Mouse (Mus musculus) hindbrain, embryonic 12.5 days (tissue): ENCODE data around the gene Slc9a2. TPM values are rescaled to one million over a fixed set of nuclear protein-coding genes. Genes with fewer than 3 reads are reported as not detected.
"Not testable (repeated sequence)": the region's sequence is repeated elsewhere in the genome, so short reads cannot be mapped to it uniquely, and the experiment has no call there.

Source experiments
- ATAC-seq: fragments of 200-750 bp; cut with Nextera tagmentation; 2 replicates; pipeline ENCODE4 v1.8.0; 2017; ENCODE audit warnings: moderate TSS enrichment; ENCODE audit not compliant: low FRiP score
- H3K27ac ChIP-seq: fragments of 300-500 bp; sonication (generic); 2 replicates; pipeline ENCODE4 v1.5.1; 2016; ENCODE audit warnings: mild to moderate bottlenecking
- H3K27me3 ChIP-seq: fragments of 300-500 bp; sonication (generic); 2 replicates; pipeline ENCODE4 v1.6.1; 2016; ENCODE audit warnings: mild to moderate bottlenecking
- H3K36me3 ChIP-seq: fragments of 300-500 bp; sonication (generic); 2 replicates; pipeline ENCODE4 v1.6.1; 2016; ENCODE audit warnings: mild to moderate bottlenecking
- H3K4me1 ChIP-seq: fragments of 300-500 bp; sonication (generic); 2 replicates; pipeline ENCODE4 v1.6.1; 2016
- H3K4me2 ChIP-seq: fragments of 300-500 bp; sonication (generic); replicated peaks from 2 replicates; pipeline ENCODE4 v1.6.1; 2016; ENCODE audit warnings: mild to moderate bottlenecking
- H3K4me3 ChIP-seq: fragments of 300-500 bp; sonication (generic); 2 replicates; pipeline ENCODE4 v1.5.1; 2016; ENCODE audit warnings: mild to moderate bottlenecking
- H3K9ac ChIP-seq: fragments of 300-500 bp; sonication (generic); 2 replicates; pipeline ENCODE4 v1.6.1; 2016; ENCODE audit warnings: mild to moderate bottlenecking, moderate library complexity
- H3K9me3 ChIP-seq: fragments of 300-500 bp; sonication (generic); replicated peaks from 2 replicates; pipeline ENCODE4 v1.6.1; 2016; ENCODE audit warnings: mild to moderate bottlenecking
- WGBS: fragments of 180-500 bp; shearing (Covaris S2); methylation state at CpG from one replicate; pipeline ENCODE4 v1.1.7; 2016; 5-methylcytosine and 5-hydroxymethylcytosine counted together
- polyA plus RNA-seq: library from polyadenylated mRNA; unstranded; fragments of >200 nt; fragmentation: Nextera tagmentation; extraction: Ambion mirVana; gene quantifications from 2 replicates; pipeline ENCODE4 v1.2.1, GENCODE M21; 2016

The Slc9a2 gene
- polyA plus RNA-seq, 1 experiment from 2014 or later: 0.13 TPM

- Histone ChIP-seq H3K4me2 (no peak overlapping the region), H3K36me3 (no peaks in the 10 kb centered on the region), H3K4me3 (no peak overlapping the region), H3K9me3 (no peaks in the 10 kb centered on the region), H3K4me1 (no peaks in the 10 kb centered on the region), H3K27me3 (no peaks in the 10 kb centered on the region), H3K9ac (no peak overlapping the region), H3K27ac (no peak overlapping the region)
- ATAC-seq: no peak
- 96% methylated on average over 1 of the region's 1 CpGs for WGBS
Observed at GRCm38 (mm10) chr1:40728636-40729035, 48.3 kb downstream of the Slc9a2 start.

- no peak for ATAC-seq
- no peaks in the 10 kb centered on the region for H3K36me3 ChIP-seq
- WGBS: 77% methylated on average over 8 of the region's 8 CpGs
- H3K4me1 ChIP-seq: no peaks in the 10 kb centered on the region
- H3K9ac ChIP-seq: no peak overlapping the region
- H3K27me3 ChIP-seq: no peaks in the 10 kb centered on the region
- no peak overlapping the region for H3K4me3 ChIP-seq
- H3K27ac ChIP-seq: no peak overlapping the region
- H3K4me2 ChIP-seq: no peak overlapping the region
- no peaks in the 10 kb centered on the region for H3K9me3 ChIP-seq
Observed at GRCm38 (mm10) chr1:40737671-40738070, 57.3 kb downstream of the Slc9a2 start.

- not testable (repeated sequence) for H3K36me3 ChIP-seq, H3K9ac ChIP-seq, H3K27me3 ChIP-seq, ATAC-seq, H3K4me2 ChIP-seq, H3K27ac ChIP-seq, H3K4me1 ChIP-seq, H3K4me3 ChIP-seq, H3K9me3 ChIP-seq
- 95% methylated on average over 9 of the region's 9 CpGs for WGBS
Observed at GRCm38 (mm10) chr1:40738246-40738645, 57.9 kb downstream of the Slc9a2 start.

GRCm38 (mm10) chr1:40740739-40741138 lies 60.4 kb downstream of the Slc9a2 start:
- no peaks in the 10 kb centered on the region for H3K9me3 ChIP-seq
- no peaks in the 10 kb centered on the region for H3K4me1 ChIP-seq
- no peak overlapping the region for H3K27ac ChIP-seq
- H3K27me3 ChIP-seq: no peaks in the 10 kb centered on the region
- H3K4me3 ChIP-seq: no peak overlapping the region
- H3K9ac ChIP-seq: no peak overlapping the region
- ATAC-seq: no peak
- no peaks in the 10 kb centered on the region for H3K36me3 ChIP-seq
- 82% methylated on average over 2 of the region's 2 CpGs for WGBS
- no peak overlapping the region for H3K4me2 ChIP-seq

- Histone ChIP-seq H3K36me3 (no peaks in the 10 kb centered on the region), H3K27ac (no peak overlapping the region), H3K27me3 (no peaks in the 10 kb centered on the region), H3K9ac (no peak overlapping the region), H3K9me3 (no peaks in the 10 kb centered on the region), H3K4me3 (no peak overlapping the region), H3K4me1 (no peaks in the 10 kb centered on the region), H3K4me2 (no peak overlapping the region)
- WGBS: 88% methylated on average over 5 of the region's 5 CpGs
- no peak for ATAC-seq
Observed at GRCm38 (mm10) chr1:40746089-40746488, 65.7 kb downstream of the Slc9a2 start.

GRCm38 (mm10) chr1:40759751-40760445 lies 79.5 kb downstream of the Slc9a2 start:
- no peak overlapping the region for H3K9ac ChIP-seq
- H3K9me3 ChIP-seq: no peaks in the 10 kb centered on the region
- no peak for ATAC-seq
- H3K4me3 ChIP-seq: no peak overlapping the region
- no peak overlapping the region for H3K4me2 ChIP-seq
- H3K27me3 ChIP-seq: no peaks in the 10 kb centered on the region
- 89% methylated on average over 6 of the region's 6 CpGs for WGBS
- no peaks in the 10 kb centered on the region for H3K36me3 ChIP-seq
- H3K27ac ChIP-seq: no peak overlapping the region
- no peaks in the 10 kb centered on the region for H3K4me1 ChIP-seq

GRCm38 (mm10) chr1:40764042-40764441 lies 83.7 kb downstream of the Slc9a2 start:
- H3K4me3 ChIP-seq: no peak overlapping the region
- H3K9me3 ChIP-seq: no peaks in the 10 kb centered on the region
- no peak overlapping the region for H3K9ac ChIP-seq
- H3K4me1 ChIP-seq: no peaks in the 10 kb centered on the region
- no peaks in the 10 kb centered on the region for H3K36me3 ChIP-seq
- ATAC-seq: no peak
- WGBS: 77% methylated on average over 1 of the region's 1 CpGs
- no peak overlapping the region for H3K27ac ChIP-seq
- H3K27me3 ChIP-seq: no peaks in the 10 kb centered on the region
- no peak overlapping the region for H3K4me2 ChIP-seq

GRCm38 (mm10) chr1:40764701-40765275 lies 84.4 kb downstream of the Slc9a2 start:
- WGBS: 94% methylated on average over 15 of the region's 15 CpGs

GRCm38 (mm10) chr1:40765521-40765920 lies 85.1 kb downstream of the Slc9a2 start:
- Histone ChIP-seq H3K9ac (no peak overlapping the region), H3K4me1 (no peaks in the 10 kb centered on the region), H3K36me3 (no peaks in the 10 kb centered on the region), H3K9me3 (no peaks in the 10 kb centered on the region), H3K27me3 (no peaks in the 10 kb centered on the region), H3K4me3 (no peak overlapping the region), H3K4me2 (no peak overlapping the region), H3K27ac (no peak overlapping the region)
- 91% methylated on average over 12 of the region's 12 CpGs for WGBS
- ATAC-seq: no peak

More at GRCm38 (mm10) chr1:40764701-40765275, 84.4 kb downstream of the Slc9a2 start:
- no peaks in the 10 kb centered on the region for H3K36me3 ChIP-seq
- H3K4me2 ChIP-seq: no peak overlapping the region
- no peak overlapping the region for H3K4me3 ChIP-seq
- H3K4me1 ChIP-seq: no peaks in the 10 kb centered on the region
- no peak overlapping the region for H3K27ac ChIP-seq
- H3K9ac ChIP-seq: no peak overlapping the region
- H3K27me3 ChIP-seq: no peaks in the 10 kb centered on the region
- no peak for ATAC-seq
- no peaks in the 10 kb centered on the region for H3K9me3 ChIP-seq

- Histone ChIP-seq H3K9ac (no peak overlapping the region), H3K4me3 (no peak overlapping the region), H3K4me2 (no peak overlapping the region), H3K9me3 (no peaks in the 10 kb centered on the region), H3K27ac (no peak overlapping the region), H3K4me1 (no peaks in the 10 kb centered on the region), H3K36me3 (no peaks in the 10 kb centered on the region), H3K27me3 (no peaks in the 10 kb centered on the region)
- no peak for ATAC-seq
- WGBS: 84% methylated on average over 18 of the region's 18 CpGs
Observed at GRCm38 (mm10) chr1:40767588-40767987, 87.2 kb downstream of the Slc9a2 start.

- no peaks in the 10 kb centered on the region for H3K9me3 ChIP-seq
- no peak overlapping the region for H3K4me2 ChIP-seq
- WGBS: 33% methylated on average over 6 of the region's 6 CpGs
- no peak overlapping the region for H3K9ac ChIP-seq
- H3K27me3 ChIP-seq: no peaks in the 10 kb centered on the region
- no peaks in the 10 kb centered on the region for H3K4me1 ChIP-seq
- ATAC-seq: no peak
- no peak overlapping the region for H3K4me3 ChIP-seq
- H3K36me3 ChIP-seq: no peaks in the 10 kb centered on the region
- no peak overlapping the region for H3K27ac ChIP-seq
Observed at GRCm38 (mm10) chr1:40768606-40769005, 88.2 kb downstream of the Slc9a2 start.

GRCm38 (mm10) chr1:40769331-40769894 lies 89.0 kb downstream of the Slc9a2 start:
- no peak overlapping the region for H3K4me3 ChIP-seq
- no peak for ATAC-seq
- 66% methylated on average over 4 of the region's 4 CpGs for WGBS
- H3K4me2 ChIP-seq: no peak overlapping the region
- no peaks in the 10 kb centered on the region for H3K9me3 ChIP-seq
- peaks cover 7% of the 10 kb centered on the region for H3K36me3 ChIP-seq
- H3K9ac ChIP-seq: no peak overlapping the region
- H3K4me1 ChIP-seq: no peaks in the 10 kb centered on the region
- H3K27me3 ChIP-seq: no peaks in the 10 kb centered on the region
- no peak overlapping the region for H3K27ac ChIP-seq
